Mouse (Mus musculus) ES-Bruce4 (cell line): ENCODE measurements around the gene Slc44a1. TPM values are rescaled to one million over a fixed set of nuclear protein-coding genes. Genes with fewer than 3 reads are reported as not detected.

Source experiments
- H3K27ac ChIP-seq: 2 replicates; pipeline ENCODE4 v1.5.1; 2012; ENCODE audit warnings: low read length, inconsistent platforms; ENCODE audit not compliant: insufficient read depth
- H3K27me3 ChIP-seq: 2 replicates; pipeline ENCODE4 v1.6.1; 2012; ENCODE audit warnings: mild to moderate bottlenecking, low read length, inconsistent platforms; ENCODE audit not compliant: control insufficient read depth, poor library complexity, insufficient read depth, severe bottlenecking
- H3K36me3 ChIP-seq: 2 replicates; pipeline ENCODE4 v1.6.1; 2012; ENCODE audit warnings: inconsistent platforms, mild to moderate bottlenecking, low read length, moderate library complexity; ENCODE audit not compliant: control insufficient read depth, poor library complexity, insufficient read depth, severe bottlenecking
- H3K4me1 ChIP-seq: one replicate; pipeline ENCODE4 v1.8.1; 2011; ENCODE audit warnings: low read length; ENCODE audit not compliant: control insufficient read depth, insufficient read depth
- H3K4me3 ChIP-seq: 2 replicates; pipeline ENCODE4 v1.5.1; 2011; ENCODE audit warnings: low read depth, mild to moderate bottlenecking, low read length
- H3K9ac ChIP-seq: 2 replicates; pipeline ENCODE4 v1.6.1; 2012; ENCODE audit warnings: low read depth, mild to moderate bottlenecking, inconsistent platforms; ENCODE audit not compliant: poor library complexity, severe bottlenecking
- H3K9me3 ChIP-seq: replicated peaks from 2 replicates; pipeline ENCODE4 v1.6.1; 2012; ENCODE audit warnings: mild to moderate bottlenecking, low read length, inconsistent platforms; ENCODE audit not compliant: control insufficient read depth, poor library complexity, insufficient read depth, severe bottlenecking
- CTCF ChIP-seq: IDR thresholded peaks from one replicate; pipeline ENCODE4 v1.8.1; 2011; ENCODE audit warnings: low read depth, low read length
- EP300 ChIP-seq: IDR thresholded peaks from 2 replicates; pipeline ENCODE4 v1.6.1; 2011; ENCODE audit warnings: low read depth, low read length; ENCODE audit not compliant: insufficient read depth
- POLR2A ChIP-seq: IDR thresholded peaks from one replicate; pipeline ENCODE4 v1.8.1; 2011; ENCODE audit warnings: low read length; ENCODE audit not compliant: insufficient read depth
- polyA plus RNA-seq: library from polyadenylated mRNA; stranded (reverse); fragments of >200 nt; gene quantifications from 2 replicates; pipeline ENCODE4 v1.2.4, GENCODE M21; 2011; ENCODE audit warnings: low read depth; ENCODE audit not compliant: missing spikeins, insufficient read depth, insufficient read length

The Slc44a1 gene
- polyA plus RNA-seq, 1 experiment, result 89.9 TPM

DNA sequence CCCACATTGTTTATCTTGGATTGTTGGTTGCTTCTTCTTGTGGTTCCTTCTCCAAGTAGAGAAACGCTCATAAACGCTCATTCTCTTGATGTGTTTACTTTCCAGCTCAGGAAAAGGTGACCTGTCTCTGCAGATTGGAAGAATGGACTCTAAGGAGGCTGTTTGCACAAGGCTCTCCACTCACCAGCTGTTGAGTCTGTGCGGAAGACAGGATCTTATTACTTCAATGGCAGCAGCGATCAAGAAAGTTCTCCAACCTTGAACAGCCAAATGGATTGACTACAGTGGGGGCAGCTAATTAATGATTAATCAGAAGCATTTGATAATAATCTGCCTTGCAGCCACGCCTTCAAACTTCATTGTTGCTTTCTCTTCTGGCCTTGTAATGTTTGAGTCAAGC, 181.3 kb downstream of the Slc44a1 start:
- Histone ChIP-seq H3K27ac (no peak overlapping the region), H3K36me3 (no peaks in the 10 kb centered on the region), H3K4me1 (peaks cover 1% of the 10 kb centered on the region)

DNA sequence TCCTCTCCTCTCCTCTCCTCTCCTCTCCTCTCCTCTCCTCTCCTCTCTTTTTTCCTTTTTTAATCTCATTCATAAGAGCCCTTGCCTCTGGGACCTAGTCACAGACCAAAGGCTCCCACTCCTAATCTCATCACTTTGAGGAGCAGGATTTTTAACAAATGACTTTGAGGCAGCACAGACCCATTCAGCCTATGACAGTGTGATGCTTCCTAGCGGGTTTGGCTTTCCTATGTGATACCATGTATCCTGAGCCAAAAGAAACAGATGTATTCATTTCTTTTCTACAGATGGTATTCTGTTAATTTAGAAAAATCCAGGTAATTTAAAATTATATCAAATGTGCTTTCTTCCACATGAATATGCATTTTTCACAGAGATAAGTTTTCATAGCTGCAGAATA, 183.5 kb downstream of the Slc44a1 start:
- H3K27me3 ChIP-seq, result no peaks in the 10 kb centered on the region
- H3K27ac ChIP-seq, result no peak overlapping the region
- H3K36me3 ChIP-seq, result no peaks in the 10 kb centered on the region
- H3K4me1 ChIP-seq, result no peaks in the 10 kb centered on the region
- no peak overlapping the region for H3K4me3 ChIP-seq
- H3K9me3 ChIP-seq, result no peaks in the 10 kb centered on the region
- TF ChIP-seq POLR2A, result no peak
- TF ChIP-seq EP300, result no peak
- TF ChIP-seq CTCF, result no peak
- H3K9ac ChIP-seq, result no peak overlapping the region

More for the DNA sequence above, 181.3 kb downstream of the Slc44a1 start:
- no peaks in the 10 kb centered on the region for H3K27me3 ChIP-seq
- no peak overlapping the region for H3K4me3 ChIP-seq
- H3K9ac ChIP-seq, result no peak overlapping the region
- TF ChIP-seq POLR2A (no peak), EP300 (no peak), CTCF (no peak)
- no peaks in the 10 kb centered on the region for H3K9me3 ChIP-seq

DNA sequence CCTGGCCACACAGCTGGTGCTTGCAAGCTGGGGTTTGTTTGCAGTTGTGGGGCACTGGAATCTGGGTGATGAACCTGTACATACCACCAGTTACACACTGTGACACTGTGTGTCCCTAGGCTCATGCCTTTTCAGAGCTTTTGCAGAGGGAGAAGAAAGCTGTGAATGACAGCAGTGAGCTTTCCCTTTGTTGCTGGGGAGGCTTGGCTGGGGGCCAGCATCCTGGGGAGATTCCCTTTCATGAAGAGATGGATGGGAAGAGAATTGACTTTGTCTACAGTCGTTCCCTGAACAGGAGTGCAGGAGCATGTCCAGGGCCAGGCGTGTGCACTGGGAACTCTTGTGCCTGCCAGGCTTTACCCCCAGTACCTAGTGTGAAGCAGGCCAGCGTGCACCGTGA, 184.6 kb downstream of the Slc44a1 start:
- no peak overlapping the region for H3K9ac ChIP-seq
- no peaks in the 10 kb centered on the region for H3K27me3 ChIP-seq
- H3K4me1 ChIP-seq, result no peaks in the 10 kb centered on the region
- H3K4me3 ChIP-seq, result no peak overlapping the region
- TF ChIP-seq EP300 (no peak), CTCF (no peak), POLR2A (no peak)
- H3K9me3 ChIP-seq, result no peaks in the 10 kb centered on the region
- H3K36me3 ChIP-seq, result no peaks in the 10 kb centered on the region
- H3K27ac ChIP-seq, result no peak overlapping the region

GRCm38 (mm10) chr4:53625263-53625662, 185.1 kb downstream of the Slc44a1 start:
- Histone ChIP-seq H3K27me3 (no peaks in the 10 kb centered on the region), H3K27ac (no peak overlapping the region), H3K4me1 (no peaks in the 10 kb centered on the region), H3K36me3 (no peaks in the 10 kb centered on the region), H3K9ac (no peak overlapping the region), H3K9me3 (no peaks in the 10 kb centered on the region), H3K4me3 (no peak overlapping the region)
- TF ChIP-seq POLR2A (no peak), EP300 (no peak)

DNA sequence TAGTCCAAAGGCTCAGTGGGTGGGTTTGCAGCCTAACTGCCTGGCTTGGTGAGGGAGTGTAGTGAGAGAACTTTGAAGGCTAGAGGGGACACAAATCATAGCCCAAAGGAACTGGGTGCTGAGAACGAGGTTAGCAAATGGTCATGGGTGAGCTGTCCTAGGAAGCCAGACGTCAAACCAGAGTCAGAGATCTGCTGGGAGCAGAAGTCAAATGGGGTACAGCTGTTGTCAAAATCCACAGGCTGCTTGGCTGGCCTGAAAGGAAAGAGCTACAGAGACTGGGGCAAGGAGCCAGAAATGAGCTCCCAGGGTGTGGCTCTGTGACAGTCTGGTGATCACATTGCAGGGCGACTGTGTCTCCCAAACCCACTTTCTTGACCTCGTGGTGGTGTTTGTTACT, 188.7 kb downstream of the Slc44a1 start:
- Histone ChIP-seq H3K36me3 (no peaks in the 10 kb centered on the region), H3K4me1 (no peaks in the 10 kb centered on the region), H3K9ac (no peak overlapping the region), H3K27me3 (no peaks in the 10 kb centered on the region), H3K4me3 (no peak overlapping the region), H3K9me3 (no peaks in the 10 kb centered on the region), H3K27ac (no peak overlapping the region)
- TF ChIP-seq POLR2A (no peak), CTCF (no peak), EP300 (no peak)

GRCm38 (mm10) chr4:53630963-53631315, 190.7 kb downstream of the Slc44a1 start:
- no peaks in the 10 kb centered on the region for H3K9me3 ChIP-seq
- no peak overlapping the region for H3K27ac ChIP-seq

More at GRCm38 (mm10) chr4:53630963-53631315, 190.7 kb downstream of the Slc44a1 start:
- no peaks in the 10 kb centered on the region for H3K4me1 ChIP-seq
- no peak for TF ChIP-seq POLR2A
- no peak for TF ChIP-seq EP300
- no peak for TF ChIP-seq CTCF
- no peaks in the 10 kb centered on the region for H3K27me3 ChIP-seq
- peak overlapping the region; percentile 91 for H3K9ac ChIP-seq
- peak overlapping the region; percentile 75 for H3K4me3 ChIP-seq
- no peaks in the 10 kb centered on the region for H3K36me3 ChIP-seq
